Mouse (Mus musculus) heart, adult 2 months (tissue): ENCODE data around the gene Gnat1.

ENCODE experiments used
- CTCF ChIP-seq: fragments of 200-600 bp; IDR thresholded peaks from 2 replicates; pipeline ENCODE4 v1.8.1; 2022; ENCODE audit warnings: antibody characterized with exemption, mild to moderate bottlenecking, moderate library complexity
- EP300 ChIP-seq: fragments of 200-500 bp; IDR thresholded peaks from 2 replicates; pipeline ENCODE4 v1.6.1; 2011; ENCODE audit warnings: low read depth, low read length, control low read depth; ENCODE audit not compliant: insufficient read depth
- POLR2A ChIP-seq: fragments of 200-500 bp; IDR thresholded peaks from 2 replicates; pipeline ENCODE4 v1.6.1; 2011; ENCODE audit warnings: mild to moderate bottlenecking, low read depth, low read length, control low read depth; ENCODE audit not compliant: insufficient read depth

DNA sequence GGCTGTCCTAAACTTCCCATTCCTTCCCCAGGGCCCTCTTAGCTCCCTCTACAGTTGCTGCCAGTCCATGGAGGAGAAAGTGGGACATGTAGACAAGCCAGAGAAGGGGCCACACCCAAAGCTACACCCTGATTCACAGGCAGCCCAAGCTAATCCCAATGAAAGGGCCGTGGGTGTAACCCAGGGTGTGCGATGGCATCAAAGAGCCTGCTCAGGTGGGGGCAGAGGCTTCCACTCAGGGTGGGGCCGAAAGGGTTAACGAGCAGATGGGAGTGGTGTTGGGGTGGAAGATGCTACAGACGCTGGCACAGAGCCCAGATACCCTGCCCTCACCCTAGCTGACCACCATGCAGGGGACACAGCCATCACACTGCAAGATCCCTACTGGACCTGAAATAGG is 13.3 kb upstream of the Gnat1 start:
- TF ChIP-seq CTCF, result no peak
- TF ChIP-seq POLR2A, result no peak
- TF ChIP-seq EP300, result no peak
